Mouse (Mus musculus) embryonic facial prominence, embryonic 12.5 days (tissue): Measurements from ENCODE around the gene Klhdc4. TPM values are rescaled to one million over a fixed set of nuclear protein-coding genes. Genes with fewer than 3 reads are reported as not detected.
A peak's percentile ranks its signal among the peaks of the same experiment; 100 is the strongest.

Experiments
- ATAC-seq: fragments of 200-750 bp; cut with Nextera tagmentation; 2 replicates; pipeline ENCODE4 v1.8.0; 2017; ENCODE audit not compliant: insufficient number of reproducible peaks, insufficient read depth, low FRiP score, low TSS enrichment
- H3K27ac ChIP-seq: fragments of 300-500 bp; sonication (generic); 2 replicates; pipeline ENCODE4 v1.5.1; 2016; ENCODE audit warnings: mild to moderate bottlenecking
- H3K27me3 ChIP-seq: fragments of 300-500 bp; sonication (generic); 2 replicates; pipeline ENCODE4 v1.6.1; 2016; ENCODE audit warnings: mild to moderate bottlenecking, moderate library complexity
- H3K36me3 ChIP-seq: fragments of 300-500 bp; sonication (generic); 2 replicates; pipeline ENCODE4 v1.6.1; 2016; ENCODE audit warnings: mild to moderate bottlenecking
- H3K4me1 ChIP-seq: fragments of 300-500 bp; sonication (generic); 2 replicates; pipeline ENCODE4 v1.6.1; 2016
- H3K4me2 ChIP-seq: fragments of 300-500 bp; sonication (generic); replicated peaks from 2 replicates; pipeline ENCODE4 v1.6.1; 2016; ENCODE audit warnings: mild to moderate bottlenecking, moderate library complexity
- H3K4me3 ChIP-seq: fragments of 300-500 bp; sonication (generic); 2 replicates; pipeline ENCODE4 v1.5.1; 2016; ENCODE audit warnings: mild to moderate bottlenecking
- H3K9ac ChIP-seq: fragments of 300-500 bp; sonication (generic); 2 replicates; pipeline ENCODE4 v1.6.1; 2016; ENCODE audit warnings: mild to moderate bottlenecking, moderate library complexity
- H3K9me3 ChIP-seq: fragments of 300-500 bp; sonication (generic); 2 replicates; pipeline ENCODE4 v1.6.1; 2016; ENCODE audit warnings: mild to moderate bottlenecking, moderate library complexity
- WGBS: fragments of 180-500 bp; shearing (Covaris S2); methylation state at CpG from one replicate; pipeline ENCODE4 v1.1.7; 2016; 5-methylcytosine and 5-hydroxymethylcytosine counted together
- polyA plus RNA-seq: library from polyadenylated mRNA; unstranded; fragments of >200 nt; fragmentation: Nextera tagmentation; extraction: Ambion mirVana; gene quantifications from 2 replicates; pipeline ENCODE4 v1.2.1, GENCODE M21; 2016

Klhdc4 gene
- polyA plus RNA-seq, 1 experiment from 2014 or later = 45.2 TPM

- Histone ChIP-seq H3K36me3 (no peaks in the 10 kb centered on the region), H3K27me3 (no peaks in the 10 kb centered on the region), H3K4me3 (no peak overlapping the region), H3K9me3 (no peaks in the 10 kb centered on the region), H3K27ac (no peak overlapping the region), H3K4me1 (0 out of 2 replicates have a peak, but pooled peaks cover 7% of the 10 kb centered on the region), H3K4me2 (no peak overlapping the region), H3K9ac (no peak overlapping the region)
- ATAC-seq = peak; percentile 80
- 66% methylated on average over 11 of the region's 12 CpGs for WGBS
Observed at GRCm38 (mm10) chr8:121861806-121862548, 32.6 kb upstream of the Klhdc4 start.

GRCm38 (mm10) chr8:121861276-121861675 lies 31.9 kb upstream of the Klhdc4 start:
- no peak for ATAC-seq

GRCm38 (mm10) chr8:121857747-121858146 lies 28.4 kb upstream of the Klhdc4 start:
- Histone ChIP-seq H3K4me1 (0 out of 2 replicates have a peak, but pooled peaks cover 7% of the 10 kb centered on the region), H3K36me3 (no peaks in the 10 kb centered on the region), H3K27ac (no peak overlapping the region), H3K9me3 (no peaks in the 10 kb centered on the region), H3K9ac (no peak overlapping the region), H3K4me3 (no peak overlapping the region), H3K27me3 (no peaks in the 10 kb centered on the region), H3K4me2 (no peak overlapping the region)
- 30% methylated on average over 2 of the region's 2 CpGs for WGBS
- no peak for ATAC-seq

More at GRCm38 (mm10) chr8:121861276-121861675, 31.9 kb upstream of the Klhdc4 start:
- 36% methylated on average over 6 of the region's 6 CpGs for WGBS
- 0 out of 2 replicates have a peak, but pooled peaks cover 7% of the 10 kb centered on the region for H3K4me1 ChIP-seq
- H3K4me3 ChIP-seq = no peak overlapping the region
- H3K27me3 ChIP-seq = no peaks in the 10 kb centered on the region
- H3K27ac ChIP-seq = no peak overlapping the region
- no peak overlapping the region for H3K4me2 ChIP-seq
- H3K9me3 ChIP-seq = no peaks in the 10 kb centered on the region
- H3K36me3 ChIP-seq = no peaks in the 10 kb centered on the region
- no peak overlapping the region for H3K9ac ChIP-seq

- no peak overlapping the region for H3K27ac ChIP-seq
- no peak overlapping the region for H3K9ac ChIP-seq
- 55% methylated on average over 9 of the region's 9 CpGs for WGBS
- H3K27me3 ChIP-seq = no peaks in the 10 kb centered on the region
- H3K4me1 ChIP-seq = 0 out of 2 replicates have a peak, but pooled peaks cover 6% of the 10 kb centered on the region
- H3K36me3 ChIP-seq = no peaks in the 10 kb centered on the region
- no peaks in the 10 kb centered on the region for H3K9me3 ChIP-seq
- H3K4me3 ChIP-seq = no peak overlapping the region
- H3K4me2 ChIP-seq = no peak overlapping the region
- ATAC-seq = no peak
Observed at GRCm38 (mm10) chr8:121857331-121857730, 28.0 kb upstream of the Klhdc4 start.

- no peaks in the 10 kb centered on the region for H3K9me3 ChIP-seq
- no peaks in the 10 kb centered on the region for H3K27me3 ChIP-seq
- H3K27ac ChIP-seq = no peak overlapping the region
- 82% methylated on average over 14 of the region's 14 CpGs for WGBS
- no peak for ATAC-seq
- no peak overlapping the region for H3K9ac ChIP-seq
- 0 out of 2 replicates have a peak, but pooled peaks cover 3% of the 10 kb centered on the region for H3K4me1 ChIP-seq
- H3K4me2 ChIP-seq = no peak overlapping the region
- no peaks in the 10 kb centered on the region for H3K36me3 ChIP-seq
- no peak overlapping the region for H3K4me3 ChIP-seq
Observed at GRCm38 (mm10) chr8:121856071-121856746, 26.8 kb upstream of the Klhdc4 start.

GRCm38 (mm10) chr8:121853586-121853985 lies 24.2 kb upstream of the Klhdc4 start:
- no peak overlapping the region for H3K27ac ChIP-seq
- no peak overlapping the region for H3K9ac ChIP-seq
- no peak overlapping the region for H3K4me3 ChIP-seq
- ATAC-seq = no peak
- 85% methylated on average over 2 of the region's 2 CpGs for WGBS
- no peaks in the 10 kb centered on the region for H3K27me3 ChIP-seq
- no peaks in the 10 kb centered on the region for H3K36me3 ChIP-seq
- H3K9me3 ChIP-seq = no peaks in the 10 kb centered on the region
- H3K4me1 ChIP-seq = 0 out of 2 replicates have a peak, but pooled peaks cover 3% of the 10 kb centered on the region
- no peak overlapping the region for H3K4me2 ChIP-seq

- 0 out of 2 replicates have a peak, but pooled peaks cover 3% of the 10 kb centered on the region for H3K4me1 ChIP-seq
- H3K27ac ChIP-seq = no peak overlapping the region
- 61% methylated on average over 7 of the region's 7 CpGs for WGBS
- H3K9me3 ChIP-seq = no peaks in the 10 kb centered on the region
- H3K27me3 ChIP-seq = no peaks in the 10 kb centered on the region
- H3K36me3 ChIP-seq = no peaks in the 10 kb centered on the region
- no peak overlapping the region for H3K4me2 ChIP-seq
- H3K4me3 ChIP-seq = no peak overlapping the region
- H3K9ac ChIP-seq = no peak overlapping the region
- no peak for ATAC-seq
Observed at GRCm38 (mm10) chr8:121852464-121852863, 23.1 kb upstream of the Klhdc4 start.

- Histone ChIP-seq H3K36me3 (no peaks in the 10 kb centered on the region), H3K4me1 (0 out of 2 replicates have a peak, but pooled peaks cover 3% of the 10 kb centered on the region), H3K9ac (no peak overlapping the region), H3K27me3 (no peaks in the 10 kb centered on the region), H3K27ac (no peak overlapping the region), H3K9me3 (no peaks in the 10 kb centered on the region), H3K4me2 (no peak overlapping the region; the same call in 1 of the 2 replicates), H3K4me3 (no peak overlapping the region)
- WGBS = 58% methylated on average over 7 of the region's 7 CpGs
- no peak for ATAC-seq
Observed at GRCm38 (mm10) chr8:121851716-121852115, 22.3 kb upstream of the Klhdc4 start.

- no peaks in the 10 kb centered on the region for H3K9me3 ChIP-seq
- H3K4me3 ChIP-seq = peak overlapping the region; percentile 19; the same call in 1 of the 2 replicates
- WGBS = 3% methylated on average over 24 of the region's 24 CpGs
- 0 out of 2 replicates have a peak, but pooled peaks cover 3% of the 10 kb centered on the region for H3K4me1 ChIP-seq
- H3K36me3 ChIP-seq = no peaks in the 10 kb centered on the region
- ATAC-seq = 0 out of 2 replicates have a peak, but pooled peaks have one; percentile 62
- 0 out of 2 replicates have a peak overlapping the region, but pooled peaks have one; percentile 33 for H3K9ac ChIP-seq
- H3K4me2 ChIP-seq = peak overlapping the region; percentile 55
- H3K27me3 ChIP-seq = no peaks in the 10 kb centered on the region
- H3K27ac ChIP-seq = no peak overlapping the region
Observed at GRCm38 (mm10) chr8:121850821-121851470, 21.6 kb upstream of the Klhdc4 start.

- 0 out of 2 replicates have a peak overlapping the region, but pooled peaks have one; percentile 19 for H3K4me3 ChIP-seq
- H3K4me2 ChIP-seq = peak overlapping the region; percentile 55
- no peaks in the 10 kb centered on the region for H3K36me3 ChIP-seq
- no peaks in the 10 kb centered on the region for H3K27me3 ChIP-seq
- no peak for ATAC-seq
- 32% methylated on average over 12 of the region's 12 CpGs for WGBS
- H3K9me3 ChIP-seq = no peaks in the 10 kb centered on the region
- no peak overlapping the region for H3K27ac ChIP-seq
- H3K9ac ChIP-seq = 0 out of 2 replicates have a peak overlapping the region, but pooled peaks have one; percentile 33
- H3K4me1 ChIP-seq = 0 out of 2 replicates have a peak, but pooled peaks cover 3% of the 10 kb centered on the region
Observed at GRCm38 (mm10) chr8:121850436-121850820, 21.1 kb upstream of the Klhdc4 start.

GRCm38 (mm10) chr8:121850018-121850417 lies 20.6 kb upstream of the Klhdc4 start:
- Histone ChIP-seq H3K27ac (no peak overlapping the region), H3K9me3 (no peaks in the 10 kb centered on the region), H3K4me2 (no peak overlapping the region), H3K4me1 (0 out of 2 replicates have a peak, but pooled peaks cover 3% of the 10 kb centered on the region), H3K27me3 (no peaks in the 10 kb centered on the region), H3K4me3 (no peak overlapping the region), H3K36me3 (no peaks in the 10 kb centered on the region), H3K9ac (no peak overlapping the region)
- ATAC-seq = no peak
- 16% methylated on average over 6 of the region's 6 CpGs for WGBS
